Mouse (Mus musculus): Measurements from ENCODE around the gene Fstl3. TPM values are rescaled to one million over a fixed set of nuclear protein-coding genes. Genes with fewer than 3 reads are reported as not detected.

The Fstl3 gene
- polyA plus RNA-seq, 1 experiment from 2014 or later = 0.84 TPM

DNA sequence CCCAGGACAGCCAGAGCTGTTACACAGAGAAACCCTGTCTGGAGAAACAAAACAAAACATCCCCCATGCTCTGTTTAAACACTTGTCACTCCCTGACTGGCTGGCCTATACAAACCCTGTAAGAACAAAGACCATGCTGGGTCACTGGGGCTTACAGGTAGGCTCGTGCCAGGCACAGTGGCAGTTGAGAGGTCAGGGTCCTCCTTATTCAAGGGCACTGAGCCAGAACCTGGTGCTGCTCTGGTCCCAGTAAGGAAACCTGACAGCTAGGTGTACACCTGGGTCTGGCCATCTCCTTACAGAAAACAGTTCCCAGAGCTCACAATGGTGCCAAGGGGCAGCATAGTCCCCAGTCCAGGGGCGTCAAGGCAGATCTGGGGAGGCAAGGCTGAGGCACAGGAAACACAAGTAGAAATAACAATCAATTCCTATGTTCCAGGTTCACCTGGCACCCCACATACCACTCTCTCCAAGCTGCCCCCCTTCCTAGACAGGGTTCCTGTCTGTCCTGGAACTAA lies 11.8 kb upstream of the Fstl3 start:
- H3K4me3 ChIP-seq = peak overlapping the region; percentile 64
- H3K27me3 ChIP-seq = no peaks in the 10 kb centered on the region
- ATAC-seq (replicated peaks) = no peak
- peak overlapping the region; percentile 86 for H3K4me2 ChIP-seq (replicated peaks)
- H3K9ac ChIP-seq (replicated peaks) = peak overlapping the region; percentile 80
- no peaks in the 10 kb centered on the region for H3K9me3 ChIP-seq
- H3K36me3 ChIP-seq = peaks cover 20% of the 10 kb centered on the region
- WGBS = 66% methylated on average over 2 of the region's 2 CpGs
- H3K4me1 ChIP-seq = peaks cover 44% of the 10 kb centered on the region
- no peak overlapping the region for H3K27ac ChIP-seq (replicated peaks)

DNA sequence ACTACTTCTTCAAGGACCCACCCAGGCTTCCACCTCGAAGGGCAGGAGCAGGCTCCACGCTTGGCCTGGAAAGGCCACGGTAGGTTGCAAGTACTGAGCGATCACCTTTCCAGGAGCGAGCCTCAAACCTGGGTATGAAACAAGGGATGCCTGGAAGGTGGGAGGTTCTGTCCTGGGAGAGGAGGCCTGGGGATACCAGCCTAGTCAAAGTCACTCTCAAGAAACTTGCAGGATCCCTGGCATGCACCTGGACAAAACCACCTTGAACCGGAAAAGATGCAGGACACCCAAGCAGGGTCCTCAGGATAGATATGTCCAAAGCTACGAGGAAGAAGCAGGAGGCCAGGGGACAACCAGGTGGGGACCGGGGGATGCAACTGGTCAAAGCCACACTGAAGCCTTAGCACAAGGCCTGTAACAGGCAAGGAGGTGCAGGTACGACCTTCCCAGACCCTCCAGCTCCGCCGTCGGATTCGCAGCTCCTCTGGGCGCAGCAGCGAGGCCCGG lies 11.0 kb upstream of the Fstl3 start:
- no peak for ATAC-seq (replicated peaks)
- Histone ChIP-seq H3K36me3 (peaks cover 13% of the 10 kb centered on the region), H3K9ac (replicated peaks) (peak overlapping the region; percentile 80), H3K27ac (replicated peaks) (peak overlapping the region; percentile 95), H3K4me3 (peak overlapping the region; percentile 64), H3K4me2 (replicated peaks) (peak overlapping the region; percentile 86), H3K4me1 (peaks cover 44% of the 10 kb centered on the region), H3K9me3 (no peaks in the 10 kb centered on the region), H3K27me3 (no peaks in the 10 kb centered on the region)
- WGBS = 8% methylated on average over 16 of the region's 16 CpGs

DNA sequence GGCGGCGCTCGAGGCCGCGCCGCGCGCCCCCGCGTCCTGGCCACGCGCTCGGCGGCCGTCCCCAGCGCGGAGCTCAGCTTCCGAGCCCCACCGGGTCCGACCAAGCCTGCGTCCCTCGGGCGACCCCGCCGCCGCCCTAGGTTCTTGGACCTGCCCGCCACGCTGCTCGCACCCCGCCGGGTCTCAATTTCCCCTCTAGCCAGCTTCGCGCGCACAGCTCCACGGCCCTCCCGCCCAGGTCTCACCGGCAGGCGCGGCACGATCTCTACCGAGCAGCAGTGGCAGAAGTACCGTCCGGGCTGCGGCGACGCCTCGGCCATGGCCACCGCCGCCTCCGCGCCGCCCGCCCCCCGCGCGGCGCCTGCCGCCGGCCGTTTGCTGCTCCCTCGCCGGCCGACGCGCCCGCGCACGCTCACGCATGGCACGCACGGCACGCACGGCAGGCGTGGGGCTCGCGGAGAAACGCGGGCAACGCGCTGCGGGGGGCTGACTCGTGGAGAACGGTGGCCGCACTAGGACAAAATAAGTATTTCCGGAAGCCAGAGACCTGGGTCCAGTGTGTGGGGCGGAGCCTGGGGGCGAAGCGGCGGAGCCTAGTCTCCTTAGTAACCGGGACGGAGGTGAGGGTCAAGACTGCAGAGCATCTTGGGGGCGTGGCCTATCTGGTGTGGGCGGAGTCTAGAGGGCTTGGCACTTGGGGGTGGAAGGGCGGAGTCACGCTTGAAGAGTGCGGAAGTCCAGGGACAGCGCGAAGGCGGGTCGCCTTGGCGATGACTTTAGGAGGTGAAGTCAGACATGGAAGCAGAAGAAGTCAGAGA lies 10.4 kb upstream of the Fstl3 start, which contains the start of gene Rnf126:
TSS of gene Rnf126 (minus strand) at position 445 of the 818 bp plus-strand sequence.
- peak within 1 kb of the TSS; percentile 86 for H3K4me2 ChIP-seq (replicated peaks)

DNA sequence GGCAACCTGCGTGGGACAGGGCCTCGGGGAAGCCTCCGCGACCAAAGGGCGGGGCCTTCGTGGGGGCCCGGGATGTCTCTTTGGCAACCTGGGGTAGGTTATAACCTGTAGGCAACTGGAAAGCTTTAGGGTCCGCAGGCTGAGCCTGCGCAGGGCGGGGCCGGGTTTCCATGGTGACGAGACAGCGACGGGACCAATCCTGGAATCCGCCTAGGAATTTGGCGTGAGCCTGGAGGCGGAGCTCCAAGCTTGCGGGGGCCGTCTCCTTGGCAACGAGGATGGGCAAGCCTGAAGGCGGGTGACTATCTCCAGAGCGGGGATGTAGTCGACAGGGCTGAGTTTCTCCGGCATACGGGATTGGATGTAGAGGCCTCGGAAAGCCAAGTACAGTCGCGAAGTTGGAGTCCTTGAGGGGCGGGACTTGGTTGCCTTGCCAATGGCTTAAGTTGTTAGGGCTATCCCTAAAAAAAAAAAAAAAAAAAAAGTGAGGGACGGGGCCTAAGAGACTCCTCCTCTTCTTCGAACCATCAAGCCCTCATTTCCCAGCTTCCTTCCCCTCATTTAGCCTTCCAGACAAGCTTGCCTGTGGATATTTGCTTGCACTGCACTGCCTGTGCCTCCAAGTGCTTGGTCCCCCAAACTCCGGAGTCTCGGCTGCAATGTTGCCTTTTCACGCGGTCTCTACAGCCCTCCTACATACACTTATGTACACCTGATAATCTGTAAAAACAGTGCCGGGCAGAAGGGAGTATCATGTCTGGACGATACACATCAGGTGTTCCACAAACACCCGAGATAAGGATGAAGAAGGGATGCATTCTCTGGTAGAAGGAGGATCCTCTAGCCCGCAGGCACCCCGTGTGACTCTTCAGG lies 9.5 kb upstream of the Fstl3 start:
- Histone ChIP-seq H3K4me3 (peak overlapping the region; percentile 64), H3K4me2 (replicated peaks) (peak overlapping the region; percentile 86), H3K9me3 (no peaks in the 10 kb centered on the region), H3K4me1 (peaks cover 44% of the 10 kb centered on the region), H3K9ac (replicated peaks) (peak overlapping the region; percentile 80), H3K27me3 (no peaks in the 10 kb centered on the region), H3K36me3 (no peaks in the 10 kb centered on the region), H3K27ac (replicated peaks) (peak overlapping the region; percentile 95)
- 10% methylated on average over 40 of the region's 40 CpGs for WGBS
- peak; percentile 87 for ATAC-seq (replicated peaks)

More for the DNA sequence above, 10.4 kb upstream of the Fstl3 start, which contains the start of gene Rnf126:
- peaks cover 6% of the 10 kb centered on the region for H3K36me3 ChIP-seq
- WGBS = under 1% methylated on average over 101 of the region's 101 CpGs
- peak within 1 kb of the TSS; percentile 80 for H3K9ac ChIP-seq (replicated peaks)
- H3K9me3 ChIP-seq = no peaks in the 10 kb centered on the region
- H3K4me1 ChIP-seq = peaks cover 44% of the 10 kb centered on the region
- H3K27ac ChIP-seq (replicated peaks) = peak within 1 kb of the TSS; percentile 95
- H3K4me3 ChIP-seq = peak within 1 kb of the TSS; percentile 64
- no peaks in the 10 kb centered on the region for H3K27me3 ChIP-seq
- ATAC-seq (replicated peaks) = peak; percentile 83

DNA sequence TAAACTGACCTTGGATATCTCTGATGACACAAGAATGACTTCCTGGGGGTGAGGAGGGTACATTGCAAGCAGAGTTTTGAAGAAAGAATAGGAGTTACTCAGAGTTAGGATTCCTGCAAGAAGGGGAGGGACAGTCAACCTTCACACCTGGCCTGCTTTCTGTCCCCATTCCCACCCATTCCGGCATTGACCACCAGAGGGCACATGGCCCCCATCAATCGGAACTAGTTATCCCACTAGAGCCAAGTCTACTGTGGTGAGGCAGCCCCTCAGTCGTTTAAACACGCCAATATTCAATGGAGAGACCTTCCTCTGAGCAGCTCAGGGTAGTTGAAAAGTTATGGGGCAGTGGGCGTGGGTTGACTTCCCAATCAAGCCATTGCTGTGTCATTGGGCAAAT lies 8.7 kb upstream of the Fstl3 start:
- peaks cover 44% of the 10 kb centered on the region for H3K4me1 ChIP-seq
- no peak overlapping the region for H3K9ac ChIP-seq (replicated peaks)
- no peak overlapping the region for H3K4me3 ChIP-seq
- no peaks in the 10 kb centered on the region for H3K27me3 ChIP-seq
- no peaks in the 10 kb centered on the region for H3K9me3 ChIP-seq
- H3K27ac ChIP-seq (replicated peaks) = peak overlapping the region; percentile 95; the same call in 1 of the 2 replicates
- no peaks in the 10 kb centered on the region for H3K36me3 ChIP-seq
- no peak for ATAC-seq (replicated peaks)
- 2% methylated on average over 5 of the region's 5 CpGs for WGBS
- no peak overlapping the region for H3K4me2 ChIP-seq (replicated peaks)

DNA sequence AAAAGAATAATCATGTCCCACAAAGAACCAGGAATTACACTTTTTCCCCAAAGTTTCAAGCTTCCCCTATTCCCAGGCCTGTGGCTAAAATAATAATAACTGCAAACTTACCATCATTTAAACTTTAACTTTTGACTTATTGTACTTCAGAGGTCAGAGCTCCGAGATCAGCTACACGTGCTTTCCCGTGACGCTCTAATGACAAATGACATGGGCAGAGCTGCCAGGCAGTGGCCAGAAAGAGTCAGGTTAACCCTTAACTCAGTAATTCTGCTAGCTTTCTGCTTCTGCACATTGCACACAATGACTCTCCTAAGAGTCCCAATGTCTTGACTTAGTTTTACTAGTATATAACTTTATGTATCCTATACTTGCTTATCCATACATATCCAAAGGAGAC lies 7.7 kb upstream of the Fstl3 start:
- H3K4me2 ChIP-seq (replicated peaks) = no peak overlapping the region
- no peaks in the 10 kb centered on the region for H3K27me3 ChIP-seq
- no peaks in the 10 kb centered on the region for H3K36me3 ChIP-seq
- no peak overlapping the region for H3K27ac ChIP-seq (replicated peaks)
- H3K9me3 ChIP-seq = no peaks in the 10 kb centered on the region
- ATAC-seq (replicated peaks) = no peak
- H3K9ac ChIP-seq (replicated peaks) = no peak overlapping the region
- H3K4me3 ChIP-seq = no peak overlapping the region
- peaks cover 35% of the 10 kb centered on the region for H3K4me1 ChIP-seq
- 72% methylated on average over 4 of the region's 4 CpGs for WGBS

DNA sequence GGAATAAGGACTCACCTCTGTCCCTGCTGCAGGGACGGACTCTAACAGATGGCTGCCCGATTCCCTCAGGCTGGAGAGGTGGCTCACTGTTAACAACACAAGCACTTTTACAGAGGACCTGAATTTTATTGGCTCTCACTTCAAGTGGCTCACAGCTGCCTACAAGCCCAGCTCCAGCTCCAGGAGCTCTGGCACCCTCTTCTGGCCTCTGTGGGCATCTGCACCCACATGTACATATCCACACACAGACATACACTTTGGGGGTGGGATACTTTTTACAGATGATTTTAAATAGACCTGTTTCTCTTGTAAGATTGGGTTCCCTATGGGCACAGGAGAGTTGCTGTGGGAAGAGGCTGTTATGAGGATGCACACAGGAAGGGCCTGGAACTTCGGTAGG lies 4.8 kb upstream of the Fstl3 start:
- WGBS = 95% methylated on average over 3 of the region's 3 CpGs
- H3K4me1 ChIP-seq = peaks cover 18% of the 10 kb centered on the region
- no peak overlapping the region for H3K9ac ChIP-seq (replicated peaks)
- no peak overlapping the region for H3K4me2 ChIP-seq (replicated peaks)
- no peak for ATAC-seq (replicated peaks)
- H3K27me3 ChIP-seq = peaks cover 12% of the 10 kb centered on the region
- no peak overlapping the region for H3K4me3 ChIP-seq
- H3K27ac ChIP-seq (replicated peaks) = no peak overlapping the region
- no peaks in the 10 kb centered on the region; the same call in 1 of the 2 replicates for H3K9me3 ChIP-seq
- no peaks in the 10 kb centered on the region for H3K36me3 ChIP-seq

DNA sequence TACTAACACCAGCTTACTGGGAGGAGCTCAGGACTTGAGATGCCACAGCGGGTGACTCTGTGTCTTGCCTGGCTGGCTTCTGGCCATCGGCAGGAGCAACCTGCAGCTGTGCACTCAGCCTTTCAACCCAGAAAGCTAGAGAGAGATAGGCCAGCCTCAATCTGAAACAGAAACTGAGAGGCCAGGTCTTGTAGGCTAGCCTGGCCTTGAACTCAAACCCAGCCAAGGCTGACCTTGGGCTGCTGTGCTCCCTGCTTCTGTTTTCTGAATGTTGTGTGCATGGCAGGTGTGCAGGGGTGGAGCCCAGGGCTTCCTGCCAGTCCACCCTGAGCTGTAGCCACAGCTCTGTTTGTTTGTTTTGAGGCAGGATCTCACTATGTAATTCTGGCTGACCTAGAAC lies 3.9 kb upstream of the Fstl3 start:
- Histone ChIP-seq H3K4me2 (replicated peaks) (no peak overlapping the region), H3K4me3 (no peak overlapping the region), H3K27me3 (peaks cover 20% of the 10 kb centered on the region), H3K36me3 (no peaks in the 10 kb centered on the region), H3K9me3 (no peaks in the 10 kb centered on the region; the same call in 1 of the 2 replicates), H3K4me1 (peaks cover 17% of the 10 kb centered on the region), H3K27ac (replicated peaks) (no peak overlapping the region), H3K9ac (replicated peaks) (no peak overlapping the region)
- 94% methylated on average over 2 of the region's 2 CpGs for WGBS
- no peak for ATAC-seq (replicated peaks)

DNA sequence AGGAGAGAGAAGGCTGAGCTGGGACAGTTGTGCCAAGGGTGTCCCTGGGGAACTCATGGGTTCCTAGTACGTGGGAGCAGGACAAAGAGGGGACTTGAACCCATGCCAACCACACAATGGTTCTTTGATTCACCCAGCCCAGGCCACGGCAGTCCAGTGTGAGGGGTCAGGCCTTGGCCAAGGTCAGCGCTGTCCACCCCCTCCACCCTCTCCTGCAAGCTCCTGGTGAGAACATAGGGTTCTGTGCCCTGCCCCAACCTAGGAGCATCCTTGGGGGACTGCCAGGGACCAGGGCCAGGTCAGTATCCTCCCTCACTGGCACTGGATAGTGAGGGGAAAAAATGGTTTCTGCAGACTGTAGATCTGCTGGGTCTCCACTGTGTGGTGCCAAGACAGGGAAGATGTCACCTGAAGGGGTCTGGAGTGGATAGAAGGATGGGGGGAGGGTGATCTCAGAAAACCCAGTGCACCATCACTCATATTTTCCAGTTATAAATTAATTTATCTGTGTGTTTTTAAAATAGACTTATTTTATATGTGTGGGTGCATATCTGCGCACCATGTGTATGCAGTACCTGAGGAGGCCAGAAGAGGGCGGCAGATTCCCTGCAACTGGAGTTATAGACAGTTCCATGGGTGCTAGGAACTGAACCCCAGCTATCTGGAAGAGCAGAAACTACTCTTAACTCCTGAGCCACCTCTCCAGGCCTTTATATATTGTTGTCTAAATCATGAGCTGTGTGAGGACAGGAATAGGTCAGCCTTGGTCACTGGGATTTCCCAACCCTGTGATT lies 2.4 kb upstream of the Fstl3 start:
- H3K9ac ChIP-seq (replicated peaks) = no peak overlapping the region
- 57% methylated on average over 5 of the region's 5 CpGs for WGBS
- no peak for ATAC-seq (replicated peaks)

DNA sequence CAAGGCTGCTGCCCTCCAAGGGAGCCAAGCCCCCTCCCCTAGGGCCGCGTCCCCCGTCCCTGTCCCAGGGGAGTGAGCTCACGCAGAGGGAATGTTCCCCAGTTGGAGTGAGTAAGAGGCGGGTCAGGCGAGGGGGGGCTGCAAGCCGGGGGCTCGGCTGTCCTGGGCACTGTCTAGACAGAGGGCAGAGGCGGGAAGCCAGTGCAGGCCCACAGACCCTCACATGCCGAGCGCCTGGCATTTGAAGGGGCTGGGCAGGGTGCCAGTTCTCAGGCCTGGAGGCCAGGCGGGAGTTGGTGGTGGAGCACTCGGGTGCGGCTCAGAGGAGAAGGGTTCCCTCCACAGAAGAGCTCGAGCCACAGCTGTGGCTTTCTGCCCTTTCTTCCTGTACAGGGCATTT lies 934 bp downstream of the Fstl3 start:
- Histone ChIP-seq H3K9ac (replicated peaks) (no peak overlapping the region), H3K27ac (replicated peaks) (no peak overlapping the region), H3K9me3 (no peaks in the 10 kb centered on the region; the same call in 1 of the 2 replicates), H3K4me3 (no peak overlapping the region), H3K4me1 (peaks cover 25% of the 10 kb centered on the region), H3K4me2 (replicated peaks) (no peak overlapping the region), H3K36me3 (no peaks in the 10 kb centered on the region), H3K27me3 (peaks cover 46% of the 10 kb centered on the region)
- WGBS = 9% methylated on average over 15 of the region's 15 CpGs
- ATAC-seq (replicated peaks) = no peak

More for the DNA sequence above, 2.4 kb upstream of the Fstl3 start:
- no peak overlapping the region for H3K4me3 ChIP-seq
- no peak overlapping the region for H3K4me2 ChIP-seq (replicated peaks)
- H3K4me1 ChIP-seq = peaks cover 12% of the 10 kb centered on the region
- H3K27me3 ChIP-seq = peaks cover 33% of the 10 kb centered on the region
- H3K9me3 ChIP-seq = no peaks in the 10 kb centered on the region; the same call in 1 of the 2 replicates
- no peak overlapping the region for H3K27ac ChIP-seq (replicated peaks)
- no peaks in the 10 kb centered on the region for H3K36me3 ChIP-seq

DNA sequence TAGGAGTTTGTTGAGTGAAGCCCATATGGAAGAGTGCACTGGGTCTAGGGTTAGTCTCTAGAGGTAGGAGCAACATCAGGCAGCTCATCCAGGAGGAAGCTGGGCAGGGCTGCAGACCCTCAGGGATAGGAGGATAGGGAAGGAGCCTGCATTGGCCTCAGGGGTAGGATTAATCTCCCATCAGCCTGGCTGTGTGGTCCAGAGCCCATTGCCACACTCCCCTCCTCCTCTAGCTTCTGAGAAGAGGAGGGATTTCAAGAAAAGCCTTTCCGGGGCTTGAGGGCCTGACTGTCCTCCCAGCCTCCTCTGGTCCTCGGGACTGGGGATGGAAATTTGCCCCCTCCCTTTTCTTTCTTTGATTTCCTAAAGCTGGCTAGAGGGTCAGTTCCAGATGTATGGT lies 2.1 kb downstream of the Fstl3 start:
- Histone ChIP-seq H3K4me3 (no peak overlapping the region), H3K27ac (replicated peaks) (no peak overlapping the region), H3K36me3 (no peaks in the 10 kb centered on the region), H3K27me3 (peaks cover 46% of the 10 kb centered on the region), H3K9me3 (no peaks in the 10 kb centered on the region; the same call in 1 of the 2 replicates), H3K9ac (replicated peaks) (no peak overlapping the region), H3K4me2 (replicated peaks) (no peak overlapping the region), H3K4me1 (peaks cover 25% of the 10 kb centered on the region)
- 5% methylated on average over 2 of the region's 2 CpGs for WGBS
- ATAC-seq (replicated peaks) = no peak
